Mouse (Mus musculus) heart, postnatal 0 days (tissue): ENCODE measurements around the gene Ccdc169. TPM values are rescaled to one million over a fixed set of nuclear protein-coding genes. Genes with fewer than 3 reads are reported as not detected.

Experiments
- ATAC-seq: fragments of 200-750 bp; cut with Nextera tagmentation; 2 replicates; pipeline ENCODE4 v1.8.0; 2017; ENCODE audit warnings: low read depth, moderate number of reproducible peaks, moderate library complexity; ENCODE audit not compliant: insufficient read depth
- DNase-seq: peaks from one replicate; pipeline ENCODE4 v3.0.0-alpha.2; 2016; ENCODE audit warnings: low spot score
- H3K27ac ChIP-seq: fragments of 300-500 bp; sonication (generic); 2 replicates; pipeline ENCODE4 v1.5.1; 2014; ENCODE audit warnings: low read depth, mild to moderate bottlenecking
- H3K27me3 ChIP-seq: fragments of 300-500 bp; sonication (generic); 2 replicates; pipeline ENCODE4 v1.6.1; 2014; ENCODE audit warnings: low read length, mixed read lengths; ENCODE audit not compliant: control insufficient read depth, insufficient read depth
- H3K36me3 ChIP-seq: fragments of 300-500 bp; sonication (generic); replicated peaks from 2 replicates; pipeline ENCODE4 v1.6.1; 2014; ENCODE audit warnings: low read length, mixed read lengths; ENCODE audit not compliant: control insufficient read depth, insufficient read depth
- H3K4me1 ChIP-seq: fragments of 300-500 bp; sonication (generic); 2 replicates; pipeline ENCODE4 v1.6.1; 2014; ENCODE audit warnings: antibody characterized with exemption; ENCODE audit not compliant: control insufficient read depth, insufficient read depth
- H3K4me2 ChIP-seq: fragments of 300-500 bp; sonication (generic); 2 replicates; pipeline ENCODE4 v1.6.1; 2014; ENCODE audit warnings: low read depth, mild to moderate bottlenecking, low read length, moderate library complexity
- H3K4me3 ChIP-seq: fragments of 300-500 bp; sonication (generic); 2 replicates; pipeline ENCODE4 v1.5.1; 2014; ENCODE audit warnings: low read depth, low read length
- H3K9ac ChIP-seq: fragments of 300-500 bp; sonication (generic); replicated peaks from 2 replicates; pipeline ENCODE4 v1.6.1; 2014; ENCODE audit warnings: low read depth, low read length, mixed read lengths
- H3K9me3 ChIP-seq: fragments of 300-500 bp; sonication (generic); replicated peaks from 2 replicates; pipeline ENCODE4 v1.6.1; 2016; ENCODE audit warnings: low read length; ENCODE audit not compliant: control insufficient read depth
- CTCF ChIP-seq: IDR thresholded peaks from 2 replicates; pipeline ENCODE4 v1.5.1; 2016; ENCODE audit warnings: antibody characterized with exemption, control low read depth, low read depth
- EP300 ChIP-seq: IDR thresholded peaks from 2 replicates; pipeline ENCODE4 v1.6.1; 2016; ENCODE audit warnings: antibody characterized with exemption, low read depth
- WGBS: fragments of 180-500 bp; shearing (Covaris S2); extraction: QIAGEN DNeasy Blood & Tissue Kit; methylation state at CpG from one replicate; pipeline ENCODE4 v1.1.7; 2014; 5-methylcytosine and 5-hydroxymethylcytosine counted together
- microRNA-seq: library from miRNA; unstranded; fragments of <30 nt; microRNA quantifications from one replicate; pipeline ENCODE4, GENCODE M21; 2016
- polyA plus RNA-seq: library from polyadenylated mRNA; unstranded; fragments of >200 nt; fragmentation: Nextera tagmentation; extraction: Ambion mirVana; gene quantifications from 2 replicates; pipeline ENCODE4 v1.2.1, GENCODE M21; 2015
- total RNA-seq: library from RNA; depleted of rRNA; stranded (reverse); fragments of >200 nt; gene quantifications from 2 replicates; pipeline ENCODE4 v1.2.3, GENCODE M21; 2014; ENCODE audit warnings: low replicate concordance; rRNA removed

Ccdc169 gene
- total and polyA plus RNA-seq, 2 experiments from 2014 or later, result not detected

GRCm38 (mm10) chr3:55206413-55206812 is 69.3 kb downstream of the Ccdc169 start:
- no peak overlapping the region for H3K4me2 ChIP-seq
- H3K9me3 ChIP-seq, result no peaks in the 10 kb centered on the region
- TF ChIP-seq CTCF, result no peak
- no peak for TF ChIP-seq EP300
- no peaks in the 10 kb centered on the region for H3K36me3 ChIP-seq
- no peak overlapping the region for H3K4me3 ChIP-seq
- DNase-seq (no peak), ATAC-seq (no peak)
- no peaks in the 10 kb centered on the region for H3K27me3 ChIP-seq
- no peak overlapping the region for H3K27ac ChIP-seq
- 96% methylated on average over 2 of the region's 2 CpGs for WGBS
- no peaks in the 10 kb centered on the region for H3K4me1 ChIP-seq
- no peak overlapping the region for H3K9ac ChIP-seq

- no peaks in the 10 kb centered on the region for H3K4me1 ChIP-seq
- no peak for TF ChIP-seq EP300
- TF ChIP-seq CTCF, result no peak
- no peak overlapping the region for H3K27ac ChIP-seq
- DNase-seq, result no peak
- H3K4me2 ChIP-seq, result no peak overlapping the region
- no peak for ATAC-seq
- H3K36me3 ChIP-seq, result no peaks in the 10 kb centered on the region
- no peaks in the 10 kb centered on the region for H3K27me3 ChIP-seq
- H3K9me3 ChIP-seq, result no peaks in the 10 kb centered on the region
- WGBS, result 60% methylated on average over 6 of the region's 6 CpGs
- H3K9ac ChIP-seq, result no peak overlapping the region
- H3K4me3 ChIP-seq, result no peak overlapping the region
Observed at GRCm38 (mm10) chr3:55207665-55208064, 70.5 kb downstream of the Ccdc169 start.

- Histone ChIP-seq H3K4me1 (no peaks in the 10 kb centered on the region), H3K9me3 (no peaks in the 10 kb centered on the region), H3K36me3 (no peaks in the 10 kb centered on the region), H3K27me3 (no peaks in the 10 kb centered on the region), H3K27ac (no peak overlapping the region), H3K9ac (no peak overlapping the region), H3K4me3 (no peak overlapping the region), H3K4me2 (no peak overlapping the region)
- DNase-seq (no peak), ATAC-seq (no peak)
- WGBS, result 29% methylated on average over 2 of the region's 2 CpGs
- TF ChIP-seq EP300, result no peak
- TF ChIP-seq CTCF, result no peak
Observed at GRCm38 (mm10) chr3:55212254-55212653, 75.1 kb downstream of the Ccdc169 start.

GRCm38 (mm10) chr3:55213785-55214184 is 76.6 kb downstream of the Ccdc169 start:
- ATAC-seq, result no peak
- Histone ChIP-seq H3K27ac (no peak overlapping the region), H3K9ac (no peak overlapping the region), H3K4me3 (no peak overlapping the region), H3K9me3 (no peaks in the 10 kb centered on the region), H3K4me2 (no peak overlapping the region), H3K4me1 (no peaks in the 10 kb centered on the region), H3K36me3 (no peaks in the 10 kb centered on the region), H3K27me3 (no peaks in the 10 kb centered on the region)
- 44% methylated on average over 4 of the region's 4 CpGs for WGBS
- TF ChIP-seq EP300, result no peak
- TF ChIP-seq CTCF, result no peak
- peak; percentile 15 for DNase-seq

- TF ChIP-seq EP300, result no peak
- TF ChIP-seq CTCF, result no peak
- Histone ChIP-seq H3K4me3 (no peak overlapping the region), H3K4me1 (no peaks in the 10 kb centered on the region), H3K27me3 (no peaks in the 10 kb centered on the region), H3K27ac (no peak overlapping the region), H3K4me2 (no peak overlapping the region), H3K9me3 (no peaks in the 10 kb centered on the region), H3K36me3 (no peaks in the 10 kb centered on the region), H3K9ac (no peak overlapping the region)
- 66% methylated on average over 6 of the region's 6 CpGs for WGBS
- no peak for DNase-seq
- no peak for ATAC-seq
Observed at GRCm38 (mm10) chr3:55214413-55214812, 77.3 kb downstream of the Ccdc169 start.

- Histone ChIP-seq H3K9me3 (peaks cover 5% of the 10 kb centered on the region; the same call in 1 of the 2 replicates), H3K4me3 (no peak overlapping the region), H3K36me3 (no peaks in the 10 kb centered on the region), H3K4me2 (no peak overlapping the region), H3K27me3 (no peaks in the 10 kb centered on the region), H3K27ac (no peak overlapping the region), H3K4me1 (no peaks in the 10 kb centered on the region), H3K9ac (no peak overlapping the region)
- DNase-seq (no peak), ATAC-seq (no peak)
- 94% methylated on average over 2 of the region's 2 CpGs for WGBS
- TF ChIP-seq EP300, result no peak
- peak; percentile 6; the same call in 1 of the 2 replicates for TF ChIP-seq CTCF
Observed at GRCm38 (mm10) chr3:55222502-55222901, 85.4 kb downstream of the Ccdc169 start.

Small RNA genes within 50 kb of the gene (microRNA-seq; reads per million reads assigned to microRNA genes)
- not detected for gene Gm22029

Other genes with a start within 250 kb of the Ccdc169 start
- 0.38 and 1.7 TPM in 2 replicates for gene Sertm1, start 221.5 kb upstream of the Ccdc169 start, total RNA-seq
- 0.04 and 0.11 TPM in 2 replicates for gene Sertm1, start 221.5 kb upstream of the Ccdc169 start, polyA plus RNA-seq
- gene Ccna1, start 81.8 kb upstream of the Ccdc169 start, total RNA-seq, result 0.08 and 1.3 TPM in 2 replicates
- gene Ccna1, start 81.8 kb upstream of the Ccdc169 start, polyA plus RNA-seq, result 0.15 and 0.29 TPM in 2 replicates
- 20.7 and 22.0 TPM in 2 replicates for gene Spg20, start 25.2 kb upstream of the Ccdc169 start, total RNA-seq
- 17.7 and 20.6 TPM in 2 replicates for gene Spg20, start 25.2 kb upstream of the Ccdc169 start, polyA plus RNA-seq
- not detected in 2 replicates for gene Sohlh2, start 44.7 kb downstream of the Ccdc169 start, total RNA-seq
- gene Sohlh2, start 44.7 kb downstream of the Ccdc169 start, polyA plus RNA-seq, result not detected in 2 replicates
- gene Dclk1, start 105.0 kb downstream of the Ccdc169 start, total RNA-seq, result 5.6 and 18.7 TPM in 2 replicates
- 4.9 and 5.8 TPM in 2 replicates for gene Dclk1, start 105.0 kb downstream of the Ccdc169 start, polyA plus RNA-seq